Mouse (Mus musculus) liver, embryonic 12.5 days (tissue): ENCODE results near the gene Eif3g. TPM values are rescaled to one million over a fixed set of nuclear protein-coding genes. Genes with fewer than 3 reads are reported as not detected.

Experiments
- ATAC-seq: fragments of 200-750 bp; cut with Nextera tagmentation; 2 replicates; pipeline ENCODE4 v1.8.0; 2017; ENCODE audit warnings: moderate number of reproducible peaks, mild to moderate bottlenecking, moderate library complexity
- H3K27ac ChIP-seq: fragments of 300-500 bp; sonication (generic); 2 replicates; pipeline ENCODE4 v1.5.1; 2016; ENCODE audit warnings: mild to moderate bottlenecking
- H3K27me3 ChIP-seq: fragments of 300-500 bp; sonication (generic); replicated peaks from 2 replicates; pipeline ENCODE4 v1.6.1; 2016; ENCODE audit warnings: mild to moderate bottlenecking, moderate library complexity
- H3K36me3 ChIP-seq: fragments of 300-500 bp; sonication (generic); 2 replicates; pipeline ENCODE4 v1.6.1; 2016; ENCODE audit warnings: mild to moderate bottlenecking, moderate library complexity
- H3K4me1 ChIP-seq: fragments of 300-500 bp; sonication (generic); 2 replicates; pipeline ENCODE4 v1.6.1; 2016
- H3K4me2 ChIP-seq: fragments of 300-500 bp; sonication (generic); 2 replicates; pipeline ENCODE4 v1.6.1; 2016; ENCODE audit warnings: mild to moderate bottlenecking, moderate library complexity
- H3K4me3 ChIP-seq: fragments of 300-500 bp; sonication (generic); 2 replicates; pipeline ENCODE4 v1.5.1; 2016; ENCODE audit warnings: mild to moderate bottlenecking, moderate library complexity
- H3K9ac ChIP-seq: fragments of 300-500 bp; sonication (generic); 2 replicates; pipeline ENCODE4 v1.6.1; 2016; ENCODE audit warnings: mild to moderate bottlenecking, moderate library complexity
- H3K9me3 ChIP-seq: fragments of 300-500 bp; sonication (generic); replicated peaks from 2 replicates; pipeline ENCODE4 v1.6.1; 2016; ENCODE audit warnings: mild to moderate bottlenecking, moderate library complexity
- WGBS: fragments of 180-500 bp; shearing (Covaris S2); methylation state at CpG from one replicate; pipeline ENCODE4 v1.1.7; 2016; ENCODE audit not compliant: insufficient replicate concordance; 5-methylcytosine and 5-hydroxymethylcytosine counted together
- polyA plus RNA-seq: library from polyadenylated mRNA; unstranded; fragments of >200 nt; fragmentation: Nextera tagmentation; extraction: Ambion mirVana; gene quantifications from 2 replicates; pipeline ENCODE4 v1.2.1, GENCODE M21; 2016

The Eif3g gene
- polyA plus RNA-seq, 1 experiment from 2014 or later, result 313 TPM

- Histone ChIP-seq H3K4me3 (no peak overlapping the region), H3K9me3 (no peaks in the 10 kb centered on the region), H3K27me3 (no peaks in the 10 kb centered on the region), H3K9ac (0 out of 2 replicates have a peak overlapping the region, but pooled peaks have one; percentile 22), H3K4me1 (peaks cover 64% of the 10 kb centered on the region), H3K27ac (no peak overlapping the region), H3K4me2 (peak overlapping the region; percentile 3; the same call in 1 of the 2 replicates), H3K36me3 (peaks cover 72% of the 10 kb centered on the region)
- no peak for ATAC-seq
- WGBS, result 88% methylated on average over 9 of the region's 9 CpGs
Measured at GRCm38 (mm10) chr9:20895382-20895781, 3.0 kb downstream of the Eif3g start.

- Histone ChIP-seq H3K27me3 (no peaks in the 10 kb centered on the region), H3K4me3 (no peak overlapping the region), H3K9ac (no peak overlapping the region), H3K27ac (no peak overlapping the region; the same call in 1 of the 2 replicates), H3K4me1 (peaks cover 71% of the 10 kb centered on the region), H3K9me3 (no peaks in the 10 kb centered on the region), H3K4me2 (no peak overlapping the region), H3K36me3 (peaks cover 80% of the 10 kb centered on the region)
- WGBS, result 78% methylated on average over 15 of the region's 15 CpGs
- no peak for ATAC-seq
Measured at GRCm38 (mm10) chr9:20894629-20895028, 3.8 kb downstream of the Eif3g start.

GRCm38 (mm10) chr9:20893590-20894343 lies 4.7 kb downstream of the Eif3g start:
- no peak overlapping the region for H3K4me3 ChIP-seq
- H3K4me1 ChIP-seq, result peaks cover 74% of the 10 kb centered on the region

GRCm38 (mm10) chr9:20893069-20893468 lies 5.4 kb downstream of the Eif3g start:
- Histone ChIP-seq H3K4me2 (no peak overlapping the region), H3K36me3 (peaks cover 84% of the 10 kb centered on the region), H3K9ac (no peak overlapping the region), H3K4me3 (no peak overlapping the region), H3K4me1 (peaks cover 76% of the 10 kb centered on the region), H3K27me3 (no peaks in the 10 kb centered on the region), H3K9me3 (no peaks in the 10 kb centered on the region), H3K27ac (peak overlapping the region; percentile 59; the same call in 1 of the 2 replicates)
- 50% methylated on average over 5 of the region's 5 CpGs for WGBS
- ATAC-seq, result no peak

More at GRCm38 (mm10) chr9:20893590-20894343, 4.7 kb downstream of the Eif3g start:
- no peaks in the 10 kb centered on the region for H3K27me3 ChIP-seq
- no peaks in the 10 kb centered on the region for H3K9me3 ChIP-seq
- ATAC-seq, result no peak
- H3K27ac ChIP-seq, result peak overlapping the region; percentile 59
- H3K4me2 ChIP-seq, result no peak overlapping the region
- no peak overlapping the region for H3K9ac ChIP-seq
- whole genome bisulfite sequencing, result 75% methylated on average over 13 of the region's 13 CpGs
- peaks cover 84% of the 10 kb centered on the region for H3K36me3 ChIP-seq

- Histone ChIP-seq H3K4me3 (no peak overlapping the region), H3K4me2 (no peak overlapping the region), H3K27ac (peak overlapping the region; percentile 89), H3K9me3 (no peaks in the 10 kb centered on the region), H3K9ac (no peak overlapping the region), H3K36me3 (peaks cover 80% of the 10 kb centered on the region), H3K4me1 (peaks cover 71% of the 10 kb centered on the region), H3K27me3 (no peaks in the 10 kb centered on the region)
- ATAC-seq, result no peak
- WGBS, result 54% methylated on average over 5 of the region's 5 CpGs
Measured at GRCm38 (mm10) chr9:20892104-20892653, 6.2 kb downstream of the Eif3g start.

- Histone ChIP-seq H3K27ac (peak overlapping the region; percentile 89), H3K27me3 (no peaks in the 10 kb centered on the region), H3K4me3 (no peak overlapping the region), H3K4me1 (peaks cover 66% of the 10 kb centered on the region), H3K36me3 (peaks cover 74% of the 10 kb centered on the region), H3K9me3 (no peaks in the 10 kb centered on the region), H3K4me2 (no peak overlapping the region; the same call in 1 of the 2 replicates), H3K9ac (no peak overlapping the region)
- ATAC-seq, result no peak
- 72% methylated on average over 26 of the region's 26 CpGs for WGBS
Measured at GRCm38 (mm10) chr9:20891339-20892103, 6.9 kb downstream of the Eif3g start.

GRCm38 (mm10) chr9:20890411-20890810 lies 8.0 kb downstream of the Eif3g start:
- Histone ChIP-seq H3K9me3 (no peaks in the 10 kb centered on the region), H3K27me3 (no peaks in the 10 kb centered on the region), H3K4me1 (peaks cover 54% of the 10 kb centered on the region), H3K27ac (peak overlapping the region; percentile 89), H3K4me3 (peak overlapping the region; percentile 91), H3K9ac (peak overlapping the region; percentile 89), H3K36me3 (peaks cover 63% of the 10 kb centered on the region), H3K4me2 (peak overlapping the region; percentile 87)
- ATAC-seq, result no peak
- WGBS, result 86% methylated on average over 5 of the region's 5 CpGs

GRCm38 (mm10) chr9:20889185-20890141 lies 9.0 kb downstream of the Eif3g start:
- peak overlapping the region; percentile 89 for H3K27ac ChIP-seq
- H3K36me3 ChIP-seq, result peaks cover 53% of the 10 kb centered on the region

GRCm38 (mm10) chr9:20888386-20888765 lies 10.0 kb downstream of the Eif3g start:
- H3K4me1 ChIP-seq, result peaks cover 38% of the 10 kb centered on the region
- peak overlapping the region; percentile 89 for H3K9ac ChIP-seq
- ATAC-seq, result peak; percentile 2; the same call in 1 of the 2 replicates
- under 1% methylated on average over 30 of the region's 30 CpGs for WGBS
- peak overlapping the region; percentile 87 for H3K4me2 ChIP-seq
- H3K4me3 ChIP-seq, result peak overlapping the region; percentile 91
- peaks cover 42% of the 10 kb centered on the region for H3K36me3 ChIP-seq
- peak overlapping the region; percentile 89 for H3K27ac ChIP-seq
- H3K27me3 ChIP-seq, result no peaks in the 10 kb centered on the region
- no peaks in the 10 kb centered on the region for H3K9me3 ChIP-seq

More at GRCm38 (mm10) chr9:20889185-20890141, 9.0 kb downstream of the Eif3g start:
- Histone ChIP-seq H3K9ac (peak overlapping the region; percentile 89), H3K4me2 (peak overlapping the region; percentile 87), H3K4me1 (peaks cover 47% of the 10 kb centered on the region), H3K4me3 (peak overlapping the region; percentile 91), H3K27me3 (no peaks in the 10 kb centered on the region), H3K9me3 (no peaks in the 10 kb centered on the region)
- WGBS, result 34% methylated on average over 29 of the region's 29 CpGs
- peak; percentile 78 for ATAC-seq

- no peaks in the 10 kb centered on the region for H3K9me3 ChIP-seq
- H3K4me2 ChIP-seq, result peak within 1 kb of the TSS; percentile 87
- H3K9ac ChIP-seq, result peak within 1 kb of the TSS; percentile 89
- no peaks in the 10 kb centered on the region for H3K27me3 ChIP-seq
- H3K36me3 ChIP-seq, result peaks cover 37% of the 10 kb centered on the region
- ATAC-seq, result peak; percentile 88
- H3K4me1 ChIP-seq, result peaks cover 38% of the 10 kb centered on the region
- WGBS, result under 1% methylated on average over 43 of the region's 43 CpGs
- H3K27ac ChIP-seq, result peak within 1 kb of the TSS; percentile 89
- peak within 1 kb of the TSS; percentile 91 for H3K4me3 ChIP-seq
Measured at GRCm38 (mm10) chr9:20887704-20888385, 10.6 kb downstream of the Eif3g start, which contains the start of gene Ppan. Gene Ppan, plus strand, starts transcription at chr9:20888175.
